11 mouse cellular contexts compared by ENCODE assay signal in genomic region chr16:42808864-42809263, GRCm38 (mm10).
DNase-seq lines count a peak whose midpoint lies in the region; ATAC-seq lines count a peak whose summit lies in the region.
"Had no signal": no experiment of that assay in that cellular context is flagged by ENCODE, and none has a peak within 500 bp of the region (broad histone marks: within the 10 kb centered on the region; RNA-seq: fewer than 3 reads in every experiment).

No protein-coding gene starts in this region.

- intact Hi-C loops in gastrocnemius, postnatal 36 days (cut with DNase I) = no loop called here

- peak; percentile 3 for DNase-seq in gastrocnemius, postnatal 10 days
- DNase-seq in gastrocnemius, postnatal 36 days = no peak
- DNase-seq in kidney, postnatal 14 days = peak; percentile 5
- no peak for DNase-seq in kidney, adult 18-20 months
- DNase-seq in 416B (ENCODE audit: low read depth) = peak; percentile 34
- DNase-seq in MN1 (ENCODE audit: low spot score) = no peak
- DNase-seq: cerebellum, adult 8-10 months; midbrain, embryonic 14.5 days; thymus, adult 18-20 months had no signal

- 0 out of 2 replicates have a peak, but pooled peaks have one; percentile 8 for ATAC-seq in common myeloid progenitor, adult 5-6 weeks (replicated peaks; ENCODE audit: low read depth, poor library complexity, severe bottlenecking)
- no peak for ATAC-seq in megakaryocyte progenitor cell, adult 5-6 weeks (replicated peaks; ENCODE audit: poor library complexity)

Comparison
In these comparisons a context has a peak if more than half of its experiments do, and no peak if none do; other contexts are left out.
1. DNase-seq: peak in gastrocnemius, postnatal 10 days (single experiment), kidney, postnatal 14 days (single experiment) and 416B (single experiment); none in gastrocnemius, postnatal 36 days (0 of 2), kidney, adult 18-20 months (single experiment) and MN1 (single experiment).